Mouse (Mus musculus): ENCODE data around the gene Mrpl51. TPM values are rescaled to one million over a fixed set of nuclear protein-coding genes. Genes with fewer than 3 reads are reported as not detected.

Mrpl51 gene
- polyA plus RNA-seq, 1 experiment, result 132 TPM

- Histone ChIP-seq H3ac (ENCODE audit: control insufficient read depth, insufficient read length) (no peak within 1 kb of the TSS), H3K27me3 (ENCODE audit: control insufficient read depth, insufficient read depth, insufficient read length) (no peaks in the 10 kb centered on the region), H3K79me2 (ENCODE audit: control insufficient read depth, insufficient read depth) (no peaks in the 10 kb centered on the region), H3K4me3 (no peak within 1 kb of the TSS), H3K4me2 (ENCODE audit: low read depth) (no peak within 1 kb of the TSS), H3K36me3 (ENCODE audit: control insufficient read depth, insufficient read depth) (no peaks in the 10 kb centered on the region)
- TF ChIP-seq TCF12 (IDR thresholded peaks at IDR 0.05; ENCODE audit: insufficient read depth, poor library complexity, severe bottlenecking) (no peak), POLR2AphosphoS2 (IDR thresholded peaks at IDR 0.05; ENCODE audit: insufficient read length, low read depth) (no peak), CEBPB (IDR thresholded peaks at IDR 0.05; ENCODE audit: insufficient read depth, poor library complexity, severe bottlenecking) (no peak), SRF (IDR thresholded peaks at IDR 0.05; ENCODE audit: control insufficient read depth, insufficient read length, low read depth) (no peak), USF1 (IDR thresholded peaks at IDR 0.05; ENCODE audit: low read depth) (no peak), POLR2A (IDR thresholded peaks at IDR 0.05; ENCODE audit: insufficient read length, low read depth) (no peak), E2F4 (IDR thresholded peaks at IDR 0.05; ENCODE audit: insufficient read depth) (no peak)
These were observed 45.2 kb downstream of the Mrpl51 start, which contains the start of gene Cd27 for GRCm38 (mm10) chr6:125236782-125237181. Gene Cd27 (minus strand): TSS chr6:125237010.

GRCm38 (mm10) chr6:125237421-125237820, 45.8 kb downstream of the Mrpl51 start:
- no peak overlapping the region for H3K4me2 ChIP-seq (ENCODE audit: low read depth)
- no peak overlapping the region for H3ac ChIP-seq (ENCODE audit: control insufficient read depth, insufficient read length)
- no peak overlapping the region for H3K4me3 ChIP-seq
- TF ChIP-seq TCF3 (IDR thresholded peaks at IDR 0.05; ENCODE audit: insufficient read length, low read depth) (no peak), E2F4 (IDR thresholded peaks at IDR 0.05; ENCODE audit: insufficient read depth) (no peak), REST (IDR thresholded peaks at IDR 0.05; ENCODE audit: insufficient read depth, insufficient read length) (no peak), MYOG (IDR thresholded peaks at IDR 0.05; ENCODE audit: control insufficient read depth in 1 of 3, insufficient read depth in 1 of 3, insufficient read length in 2 of 3, low read depth in 2 of 3) (no peak), MAX (IDR thresholded peaks at IDR 0.05; ENCODE audit: low read depth) (no peak), SRF (IDR thresholded peaks at IDR 0.05; ENCODE audit: control insufficient read depth, insufficient read length, low read depth) (no peak), USF1 (IDR thresholded peaks at IDR 0.05; ENCODE audit: low read depth) (no peak), CEBPB (IDR thresholded peaks at IDR 0.05; ENCODE audit: insufficient read depth, poor library complexity, severe bottlenecking) (no peak), TCF12 (IDR thresholded peaks at IDR 0.05; ENCODE audit: insufficient read depth, poor library complexity, severe bottlenecking) (no peak), POLR2AphosphoS2 (IDR thresholded peaks at IDR 0.05; ENCODE audit: insufficient read length, low read depth) (no peak), MYOD1 (IDR thresholded peaks at IDR 0.05; ENCODE audit: control insufficient read depth in 1 of 3, insufficient read length in 2 of 3, low read depth in 2 of 3) (no peak), POLR2A (IDR thresholded peaks at IDR 0.05; ENCODE audit: insufficient read length, low read depth) (no peak)
- no peaks in the 10 kb centered on the region for H3K27me3 ChIP-seq (ENCODE audit: control insufficient read depth, insufficient read depth, insufficient read length)
- H3K36me3 ChIP-seq (ENCODE audit: control insufficient read depth, insufficient read depth), result no peaks in the 10 kb centered on the region
- no peaks in the 10 kb centered on the region for H3K79me2 ChIP-seq (ENCODE audit: control insufficient read depth, insufficient read depth)

- H3K4me2 ChIP-seq (ENCODE audit: low read depth), result no peak overlapping the region
- H3ac ChIP-seq (ENCODE audit: control insufficient read depth, insufficient read length), result no peak overlapping the region
- no peak overlapping the region for H3K4me3 ChIP-seq
- no peaks in the 10 kb centered on the region for H3K36me3 ChIP-seq (ENCODE audit: control insufficient read depth, insufficient read depth)
- H3K79me2 ChIP-seq (ENCODE audit: control insufficient read depth, insufficient read depth), result no peaks in the 10 kb centered on the region
- no peaks in the 10 kb centered on the region for H3K27me3 ChIP-seq (ENCODE audit: control insufficient read depth, insufficient read depth, insufficient read length)
- TF ChIP-seq USF1 (IDR thresholded peaks at IDR 0.05; ENCODE audit: low read depth) (no peak), E2F4 (IDR thresholded peaks at IDR 0.05; ENCODE audit: insufficient read depth) (no peak), MYOD1 (IDR thresholded peaks at IDR 0.05; ENCODE audit: control insufficient read depth in 1 of 3, insufficient read length in 2 of 3, low read depth in 2 of 3) (no peak), TCF3 (IDR thresholded peaks at IDR 0.05; ENCODE audit: insufficient read length, low read depth) (no peak)
These were observed 46.8 kb downstream of the Mrpl51 start for GRCm38 (mm10) chr6:125238396-125238795.

- H3K79me2 ChIP-seq (ENCODE audit: control insufficient read depth, insufficient read depth), result no peaks in the 10 kb centered on the region
- no peak overlapping the region for H3K4me3 ChIP-seq
- no peak overlapping the region for H3ac ChIP-seq (ENCODE audit: control insufficient read depth, insufficient read length)
- no peaks in the 10 kb centered on the region for H3K27me3 ChIP-seq (ENCODE audit: control insufficient read depth, insufficient read depth, insufficient read length)
- TF ChIP-seq MYOG (IDR thresholded peaks at IDR 0.05; ENCODE audit: control insufficient read depth in 1 of 3, insufficient read depth in 1 of 3, insufficient read length in 2 of 3, low read depth in 2 of 3), result no peak
- TF ChIP-seq MAX (IDR thresholded peaks at IDR 0.05; ENCODE audit: low read depth), result no peak
- TF ChIP-seq TCF3 (IDR thresholded peaks at IDR 0.05; ENCODE audit: insufficient read length, low read depth), result no peak
- no peak for TF ChIP-seq CEBPB (IDR thresholded peaks at IDR 0.05; ENCODE audit: insufficient read depth, poor library complexity, severe bottlenecking)
- TF ChIP-seq TCF12 (IDR thresholded peaks at IDR 0.05; ENCODE audit: insufficient read depth, poor library complexity, severe bottlenecking), result no peak
- TF ChIP-seq POLR2A (IDR thresholded peaks at IDR 0.05; ENCODE audit: insufficient read length, low read depth), result no peak
- no peak for TF ChIP-seq SRF (IDR thresholded peaks at IDR 0.05; ENCODE audit: control insufficient read depth, insufficient read length, low read depth)
- no peak for TF ChIP-seq USF1 (IDR thresholded peaks at IDR 0.05; ENCODE audit: low read depth)
- TF ChIP-seq E2F4 (IDR thresholded peaks at IDR 0.05; ENCODE audit: insufficient read depth), result no peak
- TF ChIP-seq POLR2AphosphoS2 (IDR thresholded peaks at IDR 0.05; ENCODE audit: insufficient read length, low read depth), result no peak
- no peak for TF ChIP-seq MYOD1 (IDR thresholded peaks at IDR 0.05; ENCODE audit: control insufficient read depth in 1 of 3, insufficient read length in 2 of 3, low read depth in 2 of 3)
- no peak for TF ChIP-seq REST (IDR thresholded peaks at IDR 0.05; ENCODE audit: insufficient read depth, insufficient read length)
- H3K4me2 ChIP-seq (ENCODE audit: low read depth), result no peak overlapping the region
- no peaks in the 10 kb centered on the region for H3K36me3 ChIP-seq (ENCODE audit: control insufficient read depth, insufficient read depth)
These were observed 47.9 kb downstream of the Mrpl51 start for GRCm38 (mm10) chr6:125239547-125239946.

GRCm38 (mm10) chr6:125240617-125241016, 49.0 kb downstream of the Mrpl51 start:
- Histone ChIP-seq H3K4me3 (no peak overlapping the region), H3K36me3 (ENCODE audit: control insufficient read depth, insufficient read depth) (no peaks in the 10 kb centered on the region), H3ac (ENCODE audit: control insufficient read depth, insufficient read length) (no peak overlapping the region), H3K4me2 (ENCODE audit: low read depth) (no peak overlapping the region), H3K79me2 (ENCODE audit: control insufficient read depth, insufficient read depth) (no peaks in the 10 kb centered on the region), H3K27me3 (ENCODE audit: control insufficient read depth, insufficient read depth, insufficient read length) (no peaks in the 10 kb centered on the region)
- TF ChIP-seq MYOD1 (IDR thresholded peaks at IDR 0.05; ENCODE audit: control insufficient read depth in 1 of 3, insufficient read length in 2 of 3, low read depth in 2 of 3) (no peak), POLR2A (IDR thresholded peaks at IDR 0.05; ENCODE audit: insufficient read length, low read depth) (no peak), USF1 (IDR thresholded peaks at IDR 0.05; ENCODE audit: low read depth) (no peak), REST (IDR thresholded peaks at IDR 0.05; ENCODE audit: insufficient read depth, insufficient read length) (no peak), POLR2AphosphoS2 (IDR thresholded peaks at IDR 0.05; ENCODE audit: insufficient read length, low read depth) (no peak), E2F4 (IDR thresholded peaks at IDR 0.05; ENCODE audit: insufficient read depth) (no peak), MYOG (IDR thresholded peaks at IDR 0.05; ENCODE audit: control insufficient read depth in 1 of 3, insufficient read depth in 1 of 3, insufficient read length in 2 of 3, low read depth in 2 of 3) (no peak), TCF3 (IDR thresholded peaks at IDR 0.05; ENCODE audit: insufficient read length, low read depth) (no peak), MAX (IDR thresholded peaks at IDR 0.05; ENCODE audit: low read depth) (no peak), TCF12 (IDR thresholded peaks at IDR 0.05; ENCODE audit: insufficient read depth, poor library complexity, severe bottlenecking) (no peak), CEBPB (IDR thresholded peaks at IDR 0.05; ENCODE audit: insufficient read depth, poor library complexity, severe bottlenecking) (no peak), SRF (IDR thresholded peaks at IDR 0.05; ENCODE audit: control insufficient read depth, insufficient read length, low read depth) (no peak)

Measured in myocyte (in vitro differentiated cells).